Mouse (Mus musculus): Measurements from ENCODE around the gene Gm28230. TPM values are rescaled to one million over a fixed set of nuclear protein-coding genes. Genes with fewer than 3 reads are reported as not detected.

Gene Gm28230
- polyA plus RNA-seq, 1 experiment, result not detected

- H3K27me3 ChIP-seq (replicated peaks), result peaks cover 97% of the 10 kb centered on the region
These were observed 11.1 kb downstream of the Gm28230 start for GRCm38 (mm10) chr2:74737578-74738070.

GRCm38 (mm10) chr2:74738623-74739475 lies 12.3 kb downstream of the Gm28230 start:
- Histone ChIP-seq H3K4me1 (peaks cover 19% of the 10 kb centered on the region), H3K9me3 (peaks cover 8% of the 10 kb centered on the region), H3K36me3 (replicated peaks; ENCODE audit: low read length) (no peaks in the 10 kb centered on the region), H3K4me3 (replicated peaks) (no peak overlapping the region), H3K27me3 (replicated peaks) (peaks cover 95% of the 10 kb centered on the region)
- TF ChIP-seq GATA1 (IDR thresholded peaks at IDR 0.05; ENCODE audit: borderline replicate concordance, low read length), result no peak
- TF ChIP-seq FLI1 (IDR thresholded peaks at IDR 0.05; ENCODE audit: low read length), result no peak

More at GRCm38 (mm10) chr2:74737578-74738070, 11.1 kb downstream of the Gm28230 start:
- peaks cover 21% of the 10 kb centered on the region for H3K4me1 ChIP-seq
- peaks cover 8% of the 10 kb centered on the region for H3K9me3 ChIP-seq
- no peaks in the 10 kb centered on the region for H3K36me3 ChIP-seq (replicated peaks; ENCODE audit: low read length)
- no peak overlapping the region for H3K4me3 ChIP-seq (replicated peaks)
- TF ChIP-seq GATA1 (IDR thresholded peaks at IDR 0.05; ENCODE audit: borderline replicate concordance, low read length), result no peak
- no peak for TF ChIP-seq FLI1 (IDR thresholded peaks at IDR 0.05; ENCODE audit: low read length)

- H3K27me3 ChIP-seq (replicated peaks), result peaks cover 96% of the 10 kb centered on the region
These were observed 12.9 kb downstream of the Gm28230 start for GRCm38 (mm10) chr2:74739476-74739800.

GRCm38 (mm10) chr2:74739869-74740268 lies 13.3 kb downstream of the Gm28230 start:
- no peak overlapping the region for H3K4me3 ChIP-seq (replicated peaks)
- peaks cover 19% of the 10 kb centered on the region for H3K4me1 ChIP-seq
- TF ChIP-seq FLI1 (IDR thresholded peaks at IDR 0.05; ENCODE audit: low read length), result no peak
- no peak for TF ChIP-seq GATA1 (IDR thresholded peaks at IDR 0.05; ENCODE audit: borderline replicate concordance, low read length)
- H3K27me3 ChIP-seq (replicated peaks), result peaks cover 95% of the 10 kb centered on the region
- H3K36me3 ChIP-seq (replicated peaks; ENCODE audit: low read length), result no peaks in the 10 kb centered on the region
- peaks cover 13% of the 10 kb centered on the region for H3K9me3 ChIP-seq

More at GRCm38 (mm10) chr2:74739476-74739800, 12.9 kb downstream of the Gm28230 start:
- Histone ChIP-seq H3K4me1 (peaks cover 19% of the 10 kb centered on the region), H3K4me3 (replicated peaks) (no peak overlapping the region), H3K36me3 (replicated peaks; ENCODE audit: low read length) (no peaks in the 10 kb centered on the region), H3K9me3 (peaks cover 13% of the 10 kb centered on the region)
- TF ChIP-seq GATA1 (IDR thresholded peaks at IDR 0.05; ENCODE audit: borderline replicate concordance, low read length) (no peak), FLI1 (IDR thresholded peaks at IDR 0.05; ENCODE audit: low read length) (no peak)

- H3K9me3 ChIP-seq, result peaks cover 13% of the 10 kb centered on the region
- H3K4me3 ChIP-seq (replicated peaks), result peak overlapping the region; percentile 14
- TF ChIP-seq GATA1 (IDR thresholded peaks at IDR 0.05; ENCODE audit: borderline replicate concordance, low read length) (no peak), FLI1 (IDR thresholded peaks at IDR 0.05; ENCODE audit: low read length) (no peak)
- H3K27me3 ChIP-seq (replicated peaks), result peaks cover 95% of the 10 kb centered on the region
- H3K4me1 ChIP-seq, result peaks cover 17% of the 10 kb centered on the region
- H3K36me3 ChIP-seq (replicated peaks; ENCODE audit: low read length), result no peaks in the 10 kb centered on the region
These were observed 14.0 kb downstream of the Gm28230 start for GRCm38 (mm10) chr2:74740311-74741091.

- peaks cover 95% of the 10 kb centered on the region for H3K27me3 ChIP-seq (replicated peaks)
- no peaks in the 10 kb centered on the region for H3K36me3 ChIP-seq (replicated peaks; ENCODE audit: low read length)
- H3K9me3 ChIP-seq, result peaks cover 13% of the 10 kb centered on the region
- peaks cover 11% of the 10 kb centered on the region for H3K4me1 ChIP-seq
- no peak for TF ChIP-seq GATA1 (IDR thresholded peaks at IDR 0.05; ENCODE audit: borderline replicate concordance, low read length)
- no peak overlapping the region for H3K4me3 ChIP-seq (replicated peaks)
These were observed 14.9 kb downstream of the Gm28230 start for GRCm38 (mm10) chr2:74741252-74741978.

GRCm38 (mm10) chr2:74741979-74742277 lies 15.4 kb downstream of the Gm28230 start:
- TF ChIP-seq FLI1 (IDR thresholded peaks at IDR 0.05; ENCODE audit: low read length) (no peak), GATA1 (IDR thresholded peaks at IDR 0.05; ENCODE audit: borderline replicate concordance, low read length) (no peak)
- peaks cover 13% of the 10 kb centered on the region; the same call in 1 of the 2 replicates for H3K9me3 ChIP-seq
- H3K27me3 ChIP-seq (replicated peaks), result peaks cover 95% of the 10 kb centered on the region
- H3K4me3 ChIP-seq (replicated peaks), result no peak overlapping the region
- peaks cover 15% of the 10 kb centered on the region for H3K4me1 ChIP-seq
- H3K36me3 ChIP-seq (replicated peaks; ENCODE audit: low read length), result no peaks in the 10 kb centered on the region

- H3K4me1 ChIP-seq, result peaks cover 20% of the 10 kb centered on the region
- H3K36me3 ChIP-seq (replicated peaks; ENCODE audit: low read length), result no peaks in the 10 kb centered on the region
- H3K4me3 ChIP-seq (replicated peaks), result no peak overlapping the region
- H3K9me3 ChIP-seq, result peaks cover 16% of the 10 kb centered on the region
- TF ChIP-seq FLI1 (IDR thresholded peaks at IDR 0.05; ENCODE audit: low read length) (no peak), GATA1 (IDR thresholded peaks at IDR 0.05; ENCODE audit: borderline replicate concordance, low read length) (no peak)
- peaks cover 95% of the 10 kb centered on the region for H3K27me3 ChIP-seq (replicated peaks)
These were observed 19.2 kb downstream of the Gm28230 start for GRCm38 (mm10) chr2:74745540-74746297.
